Mouse (Mus musculus): ENCODE results near the gene Klhl36. TPM values are rescaled to one million over a fixed set of nuclear protein-coding genes. Genes with fewer than 3 reads are reported as not detected.
A peak's percentile ranks its signal among the peaks of the same experiment; 100 is the strongest.

Gene Klhl36
- polyA plus RNA-seq, 1 experiment from 2014 or later, result 11.4 TPM

GRCm38 (mm10) chr8:119832101-119832617, 29.9 kb upstream of the Klhl36 start:
- Histone ChIP-seq H3K27me3 (replicated peaks; ENCODE audit: insufficient read depth, low read length) (no peaks in the 10 kb centered on the region), H3K4me3 (ENCODE audit: low read depth, low read length) (no peak overlapping the region), H3K4me1 (ENCODE audit: insufficient read depth, low read depth, low read length) (peaks cover 14% of the 10 kb centered on the region), H3K4me2 (replicated peaks; ENCODE audit: low read depth, low read length) (peak overlapping the region; percentile 38; the same call in 1 of the 2 replicates), H3K9me3 (ENCODE audit: low read length) (no peaks in the 10 kb centered on the region), H3K36me3 (ENCODE audit: insufficient read depth, low read length) (no peaks in the 10 kb centered on the region), H3K9ac (replicated peaks; ENCODE audit: low read depth) (no peak overlapping the region), H3K27ac (ENCODE audit: low read length) (peak overlapping the region; percentile 59)
- WGBS, result 30% methylated on average over 7 of the region's 7 CpGs
- ATAC-seq (peak; percentile 2; the same call in 1 of the 2 replicates), DNase-seq (ENCODE audit: low spot score) (peak; percentile 48)
- TF ChIP-seq CTCF (IDR thresholded peaks at IDR 0.05), result no peak
- no peak for TF ChIP-seq EP300 (IDR thresholded peaks at IDR 0.05)

- TF ChIP-seq EP300 (IDR thresholded peaks at IDR 0.05) (no peak), CTCF (IDR thresholded peaks at IDR 0.05) (no peak)
- no peak overlapping the region for H3K9ac ChIP-seq (replicated peaks; ENCODE audit: low read depth)
- peak overlapping the region; percentile 59 for H3K27ac ChIP-seq (ENCODE audit: low read length)
- ATAC-seq, result no peak
- no peaks in the 10 kb centered on the region for H3K36me3 ChIP-seq (ENCODE audit: insufficient read depth, low read length)
- DNase-seq (ENCODE audit: low spot score), result no peak
- no peaks in the 10 kb centered on the region for H3K9me3 ChIP-seq (ENCODE audit: low read length)
- H3K4me3 ChIP-seq (ENCODE audit: low read depth, low read length), result no peak overlapping the region
- no peaks in the 10 kb centered on the region for H3K27me3 ChIP-seq (replicated peaks; ENCODE audit: insufficient read depth, low read length)
- peaks cover 14% of the 10 kb centered on the region for H3K4me1 ChIP-seq (ENCODE audit: insufficient read depth, low read depth, low read length)
- WGBS, result 30% methylated on average over 5 of the region's 5 CpGs
- no peak overlapping the region for H3K4me2 ChIP-seq (replicated peaks; ENCODE audit: low read depth, low read length)
Observed at GRCm38 (mm10) chr8:119832931-119833330, 29.1 kb upstream of the Klhl36 start.

GRCm38 (mm10) chr8:119834676-119835075, 27.4 kb upstream of the Klhl36 start:
- no peak for ATAC-seq
- Histone ChIP-seq H3K36me3 (ENCODE audit: insufficient read depth, low read length) (no peaks in the 10 kb centered on the region), H3K27me3 (replicated peaks; ENCODE audit: insufficient read depth, low read length) (no peaks in the 10 kb centered on the region), H3K4me1 (ENCODE audit: insufficient read depth, low read depth, low read length) (peaks cover 22% of the 10 kb centered on the region), H3K4me3 (ENCODE audit: low read depth, low read length) (no peak overlapping the region), H3K9ac (replicated peaks; ENCODE audit: low read depth) (no peak overlapping the region), H3K27ac (ENCODE audit: low read length) (no peak overlapping the region), H3K9me3 (ENCODE audit: low read length) (no peaks in the 10 kb centered on the region), H3K4me2 (replicated peaks; ENCODE audit: low read depth, low read length) (no peak overlapping the region)
- no peak for DNase-seq (ENCODE audit: low spot score)
- TF ChIP-seq EP300 (IDR thresholded peaks at IDR 0.05) (no peak), CTCF (IDR thresholded peaks at IDR 0.05) (no peak)
- 91% methylated on average over 6 of the region's 6 CpGs for WGBS

GRCm38 (mm10) chr8:119835270-119835669, 26.8 kb upstream of the Klhl36 start:
- no peaks in the 10 kb centered on the region for H3K36me3 ChIP-seq (ENCODE audit: insufficient read depth, low read length)
- H3K27me3 ChIP-seq (replicated peaks; ENCODE audit: insufficient read depth, low read length), result no peaks in the 10 kb centered on the region
- H3K9ac ChIP-seq (replicated peaks; ENCODE audit: low read depth), result no peak overlapping the region
- no peaks in the 10 kb centered on the region for H3K9me3 ChIP-seq (ENCODE audit: low read length)
- peaks cover 26% of the 10 kb centered on the region for H3K4me1 ChIP-seq (ENCODE audit: insufficient read depth, low read depth, low read length)
- no peak for TF ChIP-seq CTCF (IDR thresholded peaks at IDR 0.05)
- no peak for TF ChIP-seq EP300 (IDR thresholded peaks at IDR 0.05)
- WGBS, result 78% methylated on average over 5 of the region's 5 CpGs
- H3K27ac ChIP-seq (ENCODE audit: low read length), result no peak overlapping the region
- ATAC-seq, result no peak
- DNase-seq (ENCODE audit: low spot score), result no peak
- H3K4me3 ChIP-seq (ENCODE audit: low read depth, low read length), result no peak overlapping the region
- H3K4me2 ChIP-seq (replicated peaks; ENCODE audit: low read depth, low read length), result no peak overlapping the region

GRCm38 (mm10) chr8:119836831-119837230, 25.2 kb upstream of the Klhl36 start:
- no peaks in the 10 kb centered on the region for H3K9me3 ChIP-seq (ENCODE audit: low read length)
- WGBS, result 78% methylated on average over 4 of the region's 4 CpGs
- ATAC-seq, result no peak
- no peak overlapping the region for H3K4me3 ChIP-seq (ENCODE audit: low read depth, low read length)
- TF ChIP-seq CTCF (IDR thresholded peaks at IDR 0.05), result no peak
- no peak for TF ChIP-seq EP300 (IDR thresholded peaks at IDR 0.05)
- peaks cover 26% of the 10 kb centered on the region for H3K4me1 ChIP-seq (ENCODE audit: insufficient read depth, low read depth, low read length)
- no peak overlapping the region for H3K9ac ChIP-seq (replicated peaks; ENCODE audit: low read depth)
- H3K36me3 ChIP-seq (ENCODE audit: insufficient read depth, low read length), result no peaks in the 10 kb centered on the region
- no peak for DNase-seq (ENCODE audit: low spot score)
- no peak overlapping the region for H3K4me2 ChIP-seq (replicated peaks; ENCODE audit: low read depth, low read length)
- H3K27me3 ChIP-seq (replicated peaks; ENCODE audit: insufficient read depth, low read length), result no peaks in the 10 kb centered on the region
- no peak overlapping the region for H3K27ac ChIP-seq (ENCODE audit: low read length)

- Histone ChIP-seq H3K27ac (ENCODE audit: low read length) (peak overlapping the region; percentile 51; the same call in 1 of the 2 replicates), H3K36me3 (ENCODE audit: insufficient read depth, low read length) (no peaks in the 10 kb centered on the region), H3K9me3 (ENCODE audit: low read length) (no peaks in the 10 kb centered on the region), H3K27me3 (replicated peaks; ENCODE audit: insufficient read depth, low read length) (no peaks in the 10 kb centered on the region), H3K4me3 (ENCODE audit: low read depth, low read length) (no peak overlapping the region), H3K4me2 (replicated peaks; ENCODE audit: low read depth, low read length) (peak overlapping the region; percentile 42), H3K4me1 (ENCODE audit: insufficient read depth, low read depth, low read length) (peaks cover 18% of the 10 kb centered on the region; the same call in 1 of the 2 replicates), H3K9ac (replicated peaks; ENCODE audit: low read depth) (no peak overlapping the region)
- DNase-seq (ENCODE audit: low spot score) (peak; percentile 44), ATAC-seq (no peak)
- WGBS, result 36% methylated on average over 10 of the region's 10 CpGs
- peak; percentile 19; the same call in 1 of the 2 replicates for TF ChIP-seq CTCF (IDR thresholded peaks at IDR 0.05)
- TF ChIP-seq EP300 (IDR thresholded peaks at IDR 0.05), result peak; percentile 46; the same call in 1 of the 2 replicates
Observed at GRCm38 (mm10) chr8:119837553-119838071, 24.5 kb upstream of the Klhl36 start.

Measured in lung, postnatal 0 days (tissue).